Mouse (Mus musculus) layer of hippocampus, adult 6 months (tissue): ENCODE measurements around the gene Arnt2. TPM values are rescaled to one million over a fixed set of nuclear protein-coding genes. Genes with fewer than 3 reads are reported as not detected.

Experiments used
- long read RNA-seq, 2 experiments: library from polyadenylated mRNA; unstranded; transcript quantifications; one replicate each; pipeline ENCODE4 v2.0.0; 2019 to 2020
- polyA plus RNA-seq: library from polyadenylated mRNA; unstranded; fragments of <200 nt; fragmentation: Nextera tagmentation; gene quantifications from 2 replicates; pipeline ENCODE4 v1.2.3, GENCODE M21; 2021

Gene Arnt2
- polyA plus RNA-seq, result 30.0 and 32.6 TPM in 2 replicates
- long read RNA-seq, experiment 1, full-length matches to known transcripts, result 1 of 60 reads
- long read RNA-seq, experiment 1, partial matches to known transcripts, result 2 of 60 reads
- long read RNA-seq, experiment 1, other reads (novel, unspliced or antisense), result 57 of 60 reads
- long read RNA-seq, experiment 2, full-length matches to known transcripts, result 41 of 237 reads
- long read RNA-seq, experiment 2, partial matches to known transcripts, result 17 of 237 reads
- long read RNA-seq, experiment 2, other reads (novel, unspliced or antisense), result 179 of 237 reads

GRCm38 (mm10) chr7:84409896-84410521 is at the start of gene Arnt2:
Gene Arnt2 (minus strand): TSS chr7:84410176.

Other genes starting within 250 kb of the Arnt2 start
- gene Gm2115, start 118.8 kb upstream of the Arnt2 start, polyA plus RNA-seq, result 11.4 and 12.8 TPM in 2 replicates
- 23.6 and 29.8 TPM in 2 replicates for gene Fah, start 196.5 kb upstream of the Arnt2 start, polyA plus RNA-seq